Mouse (Mus musculus): Measurements from ENCODE around the gene Tspan13. TPM values are rescaled to one million over a fixed set of nuclear protein-coding genes. Genes with fewer than 3 reads are reported as not detected.

Gene Tspan13
- polyA plus RNA-seq, 1 experiment from 2014 or later = 91.3 TPM

DNA sequence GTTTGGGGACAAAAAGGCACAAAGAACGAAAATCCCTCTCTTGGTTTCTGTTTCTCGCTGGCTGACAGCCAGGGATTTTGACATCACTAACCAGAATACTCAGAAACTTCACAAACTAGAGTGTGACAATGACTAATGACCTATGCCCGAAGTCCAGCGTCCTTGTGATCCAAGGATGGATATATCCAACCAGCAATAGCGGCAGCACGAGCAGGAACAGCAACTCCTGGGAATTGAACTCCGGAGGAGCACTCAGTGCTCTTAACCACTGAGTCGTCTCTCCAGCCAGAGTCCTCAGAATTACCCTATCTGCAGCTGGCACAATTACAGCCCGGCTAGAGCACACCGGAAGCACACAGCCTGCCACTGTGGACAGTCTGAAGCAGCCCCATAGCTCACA lies 5.5 kb downstream of the Tspan13 start:
- H3K4me3 ChIP-seq (ENCODE audit: low read length) = no peak overlapping the region
- H3K36me3 ChIP-seq (ENCODE audit: insufficient read depth, low read length) = no peaks in the 10 kb centered on the region; the same call in 1 of the 2 replicates
- no peaks in the 10 kb centered on the region for H3K27me3 ChIP-seq (ENCODE audit: insufficient read depth, low read length)
- ATAC-seq (ENCODE audit: low FRiP score, low TSS enrichment) = no peak
- peaks cover 12% of the 10 kb centered on the region; the same call in 1 of the 2 replicates for H3K4me1 ChIP-seq (ENCODE audit: insufficient read depth, low read length)
- no peak overlapping the region for H3K9ac ChIP-seq (replicated peaks; ENCODE audit: low read length)
- WGBS = 77% methylated on average over 10 of the region's 10 CpGs
- H3K9me3 ChIP-seq (ENCODE audit: low read length) = peaks cover 10% of the 10 kb centered on the region; the same call in 1 of the 2 replicates
- H3K4me2 ChIP-seq (replicated peaks; ENCODE audit: low read depth, low read length) = no peak overlapping the region
- no peak overlapping the region for H3K27ac ChIP-seq (ENCODE audit: low read length)

DNA sequence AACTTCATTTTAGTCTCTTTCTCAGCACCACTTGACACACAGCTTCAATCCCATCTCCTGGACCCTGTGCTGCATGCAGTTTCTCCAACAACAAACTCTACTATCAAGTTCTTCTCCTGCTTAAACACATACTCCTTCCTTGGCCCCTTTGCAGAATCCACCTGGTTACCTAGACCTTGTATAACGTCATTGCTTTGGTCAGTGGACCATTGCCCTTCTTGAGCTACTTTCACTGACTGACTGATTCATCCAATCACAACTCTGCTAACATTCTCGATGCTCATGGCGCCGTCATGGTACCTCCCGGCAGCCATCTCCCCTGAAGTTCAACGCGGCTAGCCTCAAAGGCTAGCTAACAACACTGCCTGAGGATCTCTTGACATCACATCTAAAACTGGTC lies 6.2 kb downstream of the Tspan13 start:
- Histone ChIP-seq H3K4me2 (replicated peaks; ENCODE audit: low read depth, low read length) (no peak overlapping the region), H3K27ac (ENCODE audit: low read length) (no peak overlapping the region), H3K4me3 (ENCODE audit: low read length) (no peak overlapping the region), H3K36me3 (ENCODE audit: insufficient read depth, low read length) (no peaks in the 10 kb centered on the region; the same call in 1 of the 2 replicates), H3K4me1 (ENCODE audit: insufficient read depth, low read length) (peaks cover 7% of the 10 kb centered on the region; the same call in 1 of the 2 replicates), H3K9ac (replicated peaks; ENCODE audit: low read length) (no peak overlapping the region), H3K9me3 (ENCODE audit: low read length) (peaks cover 10% of the 10 kb centered on the region; the same call in 1 of the 2 replicates), H3K27me3 (ENCODE audit: insufficient read depth, low read length) (no peaks in the 10 kb centered on the region)
- 95% methylated on average over 7 of the region's 7 CpGs for WGBS
- ATAC-seq (ENCODE audit: low FRiP score, low TSS enrichment) = no peak

DNA sequence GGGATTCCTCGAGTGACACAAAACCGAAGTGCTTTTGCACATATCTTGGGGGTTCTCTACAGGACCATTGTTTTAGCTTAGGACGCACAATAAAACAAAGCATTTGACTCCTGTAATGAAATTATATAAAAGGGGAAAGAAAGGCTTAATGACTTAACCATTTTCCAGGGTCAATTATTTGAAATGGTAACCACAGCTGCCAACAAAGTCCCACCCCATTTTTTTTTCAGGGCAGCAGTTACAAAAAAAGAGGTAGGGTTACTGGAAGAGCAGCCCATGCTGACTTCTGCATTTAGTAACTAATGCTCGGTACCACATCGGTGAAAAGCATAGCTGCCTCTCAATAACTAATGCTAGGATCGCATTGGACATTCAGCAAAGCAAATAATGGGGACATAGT lies 6.8 kb downstream of the Tspan13 start:
- H3K4me3 ChIP-seq (ENCODE audit: low read length) = no peak overlapping the region

DNA sequence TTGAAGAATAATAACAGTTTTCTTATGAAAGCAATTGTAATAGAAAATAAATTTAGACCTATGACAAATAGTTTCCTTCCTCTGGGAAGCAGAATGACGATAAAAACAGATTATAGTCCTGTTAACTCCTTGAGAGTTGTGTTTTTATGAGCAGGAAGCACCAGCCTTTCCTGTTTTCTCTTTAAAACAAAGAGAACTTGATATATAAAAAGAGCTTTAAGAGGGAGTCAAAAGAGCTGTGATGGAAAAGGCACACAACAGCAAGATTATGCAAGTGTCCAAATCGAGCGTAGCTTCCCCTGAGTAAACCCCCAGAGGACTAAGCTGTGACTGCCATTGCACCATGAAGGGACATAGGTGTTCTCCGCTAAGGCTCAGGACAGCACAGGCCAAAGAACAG lies 9.9 kb downstream of the Tspan13 start:
- Histone ChIP-seq H3K27ac (ENCODE audit: low read length) (no peak overlapping the region), H3K36me3 (ENCODE audit: insufficient read depth, low read length) (no peaks in the 10 kb centered on the region; the same call in 1 of the 2 replicates), H3K4me1 (ENCODE audit: insufficient read depth, low read length) (no peaks in the 10 kb centered on the region), H3K4me3 (ENCODE audit: low read length) (no peak overlapping the region), H3K4me2 (replicated peaks; ENCODE audit: low read depth, low read length) (no peak overlapping the region), H3K9me3 (ENCODE audit: low read length) (peaks cover 10% of the 10 kb centered on the region; the same call in 1 of the 2 replicates), H3K27me3 (ENCODE audit: insufficient read depth, low read length) (no peaks in the 10 kb centered on the region), H3K9ac (replicated peaks; ENCODE audit: low read length) (no peak overlapping the region)
- WGBS = 60% methylated on average over 4 of the region's 4 CpGs
- ATAC-seq (ENCODE audit: low FRiP score, low TSS enrichment) = no peak

More for the DNA sequence above, 6.8 kb downstream of the Tspan13 start:
- Histone ChIP-seq H3K4me1 (ENCODE audit: insufficient read depth, low read length) (0 out of 2 replicates have a peak, but pooled peaks cover under 1% of the 10 kb centered on the region), H3K27me3 (ENCODE audit: insufficient read depth, low read length) (no peaks in the 10 kb centered on the region), H3K4me2 (replicated peaks; ENCODE audit: low read depth, low read length) (no peak overlapping the region), H3K9me3 (ENCODE audit: low read length) (peaks cover 10% of the 10 kb centered on the region; the same call in 1 of the 2 replicates), H3K9ac (replicated peaks; ENCODE audit: low read length) (no peak overlapping the region), H3K36me3 (ENCODE audit: insufficient read depth, low read length) (no peaks in the 10 kb centered on the region; the same call in 1 of the 2 replicates), H3K27ac (ENCODE audit: low read length) (no peak overlapping the region)
- ATAC-seq (ENCODE audit: low FRiP score, low TSS enrichment) = no peak
- 97% methylated on average over 6 of the region's 6 CpGs for WGBS

- Histone ChIP-seq H3K9me3 (ENCODE audit: low read length) (peaks cover 10% of the 10 kb centered on the region; the same call in 1 of the 2 replicates), H3K4me1 (ENCODE audit: insufficient read depth, low read length) (no peaks in the 10 kb centered on the region), H3K4me3 (ENCODE audit: low read length) (no peak overlapping the region), H3K27ac (ENCODE audit: low read length) (no peak overlapping the region), H3K27me3 (ENCODE audit: insufficient read depth, low read length) (no peaks in the 10 kb centered on the region), H3K36me3 (ENCODE audit: insufficient read depth, low read length) (no peaks in the 10 kb centered on the region; the same call in 1 of the 2 replicates), H3K4me2 (replicated peaks; ENCODE audit: low read depth, low read length) (no peak overlapping the region), H3K9ac (replicated peaks; ENCODE audit: low read length) (no peak overlapping the region)
- 86% methylated on average over 12 of the region's 12 CpGs for WGBS
- ATAC-seq (ENCODE audit: low FRiP score, low TSS enrichment) = no peak
Measured at GRCm38 (mm10) chr12:36030660-36031363, 11.5 kb downstream of the Tspan13 start.

GRCm38 (mm10) chr12:36029687-36030086 lies 12.6 kb downstream of the Tspan13 start:
- Histone ChIP-seq H3K9me3 (ENCODE audit: low read length) (peaks cover 5% of the 10 kb centered on the region; the same call in 1 of the 2 replicates), H3K4me1 (ENCODE audit: insufficient read depth, low read length) (no peaks in the 10 kb centered on the region), H3K36me3 (ENCODE audit: insufficient read depth, low read length) (no peaks in the 10 kb centered on the region; the same call in 1 of the 2 replicates), H3K27me3 (ENCODE audit: insufficient read depth, low read length) (no peaks in the 10 kb centered on the region), H3K4me3 (ENCODE audit: low read length) (no peak overlapping the region), H3K4me2 (replicated peaks; ENCODE audit: low read depth, low read length) (no peak overlapping the region), H3K9ac (replicated peaks; ENCODE audit: low read length) (no peak overlapping the region), H3K27ac (ENCODE audit: low read length) (no peak overlapping the region)
- 84% methylated on average over 5 of the region's 6 CpGs for WGBS
- no peak for ATAC-seq (ENCODE audit: low FRiP score, low TSS enrichment)

GRCm38 (mm10) chr12:36028968-36029645 lies 13.2 kb downstream of the Tspan13 start:
- 76% methylated on average over 5 of the region's 5 CpGs for WGBS
- Histone ChIP-seq H3K36me3 (ENCODE audit: insufficient read depth, low read length) (no peaks in the 10 kb centered on the region; the same call in 1 of the 2 replicates), H3K27ac (ENCODE audit: low read length) (no peak overlapping the region)

GRCm38 (mm10) chr12:36027171-36027570 lies 15.1 kb downstream of the Tspan13 start:
- Histone ChIP-seq H3K27me3 (ENCODE audit: insufficient read depth, low read length) (no peaks in the 10 kb centered on the region), H3K4me2 (replicated peaks; ENCODE audit: low read depth, low read length) (no peak overlapping the region), H3K4me3 (ENCODE audit: low read length) (no peak overlapping the region), H3K4me1 (ENCODE audit: insufficient read depth, low read length) (no peaks in the 10 kb centered on the region), H3K9ac (replicated peaks; ENCODE audit: low read length) (no peak overlapping the region), H3K9me3 (ENCODE audit: low read length) (no peaks in the 10 kb centered on the region), H3K36me3 (ENCODE audit: insufficient read depth, low read length) (no peaks in the 10 kb centered on the region), H3K27ac (ENCODE audit: low read length) (no peak overlapping the region)
- 83% methylated on average over 2 of the region's 2 CpGs for whole genome bisulfite sequencing
- no peak for ATAC-seq (ENCODE audit: low FRiP score, low TSS enrichment)

More at GRCm38 (mm10) chr12:36028968-36029645, 13.2 kb downstream of the Tspan13 start:
- H3K4me3 ChIP-seq (ENCODE audit: low read length) = no peak overlapping the region
- H3K27me3 ChIP-seq (ENCODE audit: insufficient read depth, low read length) = no peaks in the 10 kb centered on the region
- H3K4me1 ChIP-seq (ENCODE audit: insufficient read depth, low read length) = no peaks in the 10 kb centered on the region
- ATAC-seq (ENCODE audit: low FRiP score, low TSS enrichment) = no peak
- H3K9ac ChIP-seq (replicated peaks; ENCODE audit: low read length) = no peak overlapping the region
- H3K9me3 ChIP-seq (ENCODE audit: low read length) = peaks cover 5% of the 10 kb centered on the region; the same call in 1 of the 2 replicates
- no peak overlapping the region for H3K4me2 ChIP-seq (replicated peaks; ENCODE audit: low read depth, low read length)

GRCm38 (mm10) chr12:36026126-36026525 lies 16.2 kb downstream of the Tspan13 start:
- H3K36me3 ChIP-seq (ENCODE audit: insufficient read depth, low read length) = peaks cover 2% of the 10 kb centered on the region; the same call in 1 of the 2 replicates
- ATAC-seq (ENCODE audit: low FRiP score, low TSS enrichment) = no peak
- no peaks in the 10 kb centered on the region for H3K4me1 ChIP-seq (ENCODE audit: insufficient read depth, low read length)
- no peaks in the 10 kb centered on the region for H3K9me3 ChIP-seq (ENCODE audit: low read length)
- H3K27ac ChIP-seq (ENCODE audit: low read length) = no peak overlapping the region
- H3K4me2 ChIP-seq (replicated peaks; ENCODE audit: low read depth, low read length) = no peak overlapping the region
- no peak overlapping the region for H3K9ac ChIP-seq (replicated peaks; ENCODE audit: low read length)
- H3K27me3 ChIP-seq (ENCODE audit: insufficient read depth, low read length) = no peaks in the 10 kb centered on the region
- 93% methylated on average over 4 of the region's 4 CpGs for WGBS
- H3K4me3 ChIP-seq (ENCODE audit: low read length) = no peak overlapping the region

Data from kidney, embryonic 16.5 days (tissue).